Mouse (Mus musculus) testis, postnatal 10 days (tissue): ENCODE results near the gene Cryzl1.

ENCODE experiments used
- DNase-seq: peaks from one replicate; pipeline ENCODE4 v3.0.0; 2021; ENCODE audit warnings: low spot score

Gene Cryzl1

DNA sequence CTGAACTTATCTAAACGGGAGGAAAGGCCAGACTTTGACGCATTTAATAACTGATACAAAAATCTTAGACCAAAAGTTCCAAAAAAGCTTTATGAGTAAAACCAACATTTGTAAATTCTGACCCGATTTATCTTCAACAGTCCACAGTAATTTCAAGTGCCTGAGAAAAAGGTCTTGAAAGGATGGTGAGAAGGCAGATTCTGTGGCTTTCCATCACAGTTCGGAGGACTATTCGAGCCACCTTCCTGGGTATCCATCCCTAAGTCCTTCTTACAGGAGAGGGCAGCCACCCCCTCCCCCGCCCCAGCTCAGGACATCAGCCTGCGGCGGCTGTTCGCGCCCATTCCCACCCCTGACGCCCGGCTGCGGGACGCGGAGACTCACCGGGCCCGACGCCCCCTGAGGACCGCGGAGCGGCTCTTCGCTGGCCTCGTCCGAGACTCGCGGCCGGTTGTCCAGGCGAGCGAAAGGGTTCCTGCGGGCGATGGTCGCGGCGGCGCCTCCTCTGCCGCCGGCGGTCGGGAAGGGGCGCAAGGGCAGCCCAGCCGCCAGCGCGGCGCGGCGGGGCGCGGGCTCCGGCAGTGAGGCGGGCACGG lies 40.7 kb downstream of the Cryzl1 start:
- no peak for DNase-seq

DNA sequence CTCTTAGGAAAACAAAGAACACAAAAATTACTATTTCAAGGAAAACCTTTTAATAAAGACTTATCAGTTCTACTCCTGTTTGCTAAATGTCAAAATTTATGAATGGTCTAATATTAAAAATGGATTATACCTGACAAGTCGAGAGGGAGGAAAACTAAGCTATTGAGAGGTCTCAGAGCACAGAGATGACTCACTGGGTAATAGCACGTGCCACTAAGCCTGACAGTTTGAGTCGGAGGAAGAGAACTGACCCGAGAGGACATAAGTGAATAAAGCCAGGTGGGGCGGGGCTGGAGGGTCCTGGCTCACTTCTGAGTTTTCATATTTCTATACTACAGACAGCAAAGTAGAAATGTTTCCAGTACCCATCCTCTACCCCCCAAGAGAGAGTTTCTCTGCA lies 42.4 kb downstream of the Cryzl1 start:
- DNase-seq, result no peak

DNA sequence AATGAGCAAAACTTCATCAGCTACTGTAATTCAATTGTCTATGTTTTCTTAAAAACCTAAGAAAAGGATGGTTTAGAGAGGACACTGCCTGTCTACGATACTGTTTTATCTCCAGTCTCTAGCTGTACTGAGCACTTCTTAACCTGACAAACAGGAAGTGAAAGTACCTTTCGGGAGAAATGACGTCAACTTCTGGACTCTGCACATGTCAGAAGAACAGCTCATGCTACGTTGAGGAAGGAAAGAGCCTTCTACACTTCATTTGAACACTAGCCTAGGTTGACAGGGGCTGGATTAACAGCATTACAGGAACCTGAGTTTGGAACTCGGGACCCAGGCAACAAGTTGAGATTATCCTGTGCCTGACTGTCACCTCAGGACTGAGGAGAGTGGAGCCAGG lies 43.2 kb downstream of the Cryzl1 start:
- no peak for DNase-seq

DNA sequence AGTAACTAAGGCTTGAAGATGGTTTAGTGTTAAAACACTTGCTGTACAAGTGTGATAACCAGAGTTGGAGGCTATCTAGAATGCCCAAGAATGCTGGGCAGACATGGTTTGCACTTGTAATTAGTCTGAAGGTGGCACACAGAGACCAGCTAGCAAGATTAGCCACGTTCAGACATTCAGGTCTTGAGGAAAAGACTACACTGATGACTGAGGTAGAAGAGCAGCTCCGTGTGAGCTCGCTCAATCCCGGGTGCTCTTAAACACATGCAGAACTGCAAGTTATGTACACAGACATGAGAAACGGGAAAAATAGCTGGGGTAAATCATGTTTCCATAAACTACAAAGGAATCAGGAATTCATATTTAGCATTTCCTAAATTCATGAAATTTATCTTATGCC lies 48.1 kb downstream of the Cryzl1 start:
- no peak for DNase-seq

GRCm38 (mm10) chr16:91678147-91678911 lies 50.4 kb downstream of the Cryzl1 start:
- no peak for DNase-seq

DNA sequence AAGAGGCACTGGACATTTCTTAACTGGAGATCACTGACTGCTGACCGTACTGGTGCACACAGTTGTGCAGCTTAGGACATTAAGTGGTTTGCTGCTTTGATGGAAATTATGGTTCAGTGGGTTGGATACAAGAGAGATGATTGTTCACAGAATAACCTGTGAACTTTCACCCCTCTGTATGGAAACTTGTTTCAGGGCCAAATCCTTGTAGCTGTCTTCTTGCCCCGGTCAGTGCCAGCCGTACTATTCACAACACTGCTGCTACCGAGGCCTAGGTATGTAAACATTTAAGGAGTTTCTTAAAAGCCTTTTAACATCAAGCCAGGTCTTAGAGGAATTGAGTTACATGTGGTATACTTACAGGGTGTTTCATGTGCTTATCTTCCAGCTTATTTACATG lies 54.3 kb downstream of the Cryzl1 start:
- DNase-seq, result no peak

GRCm38 (mm10) chr16:91663795-91664194 lies 65.0 kb downstream of the Cryzl1 start:
- DNase-seq, result no peak

DNA sequence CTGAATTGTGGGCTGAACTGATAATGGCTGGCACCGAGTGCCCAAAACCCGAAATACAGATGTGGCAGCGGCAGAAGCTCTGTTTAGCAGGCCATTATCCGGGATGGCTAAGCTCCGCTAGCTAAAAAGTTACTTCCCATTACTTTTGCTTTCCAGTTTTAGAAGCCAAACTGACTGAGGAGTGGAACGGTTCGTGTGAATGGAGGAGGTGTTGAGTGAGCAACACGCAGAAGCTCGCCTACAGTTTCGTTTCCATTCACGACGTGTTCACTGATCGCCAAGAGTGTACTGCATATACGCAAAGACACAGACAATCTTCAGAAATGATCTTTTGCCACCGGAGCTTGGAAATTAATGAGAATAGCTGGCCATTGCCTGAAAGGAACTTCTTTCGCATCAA lies 66.4 kb downstream of the Cryzl1 start:
- no peak for DNase-seq

GRCm38 (mm10) chr16:91661397-91661796 lies 67.4 kb downstream of the Cryzl1 start:
- no peak for DNase-seq

GRCm38 (mm10) chr16:91659798-91660197 lies 69.0 kb downstream of the Cryzl1 start:
- no peak for DNase-seq

DNA sequence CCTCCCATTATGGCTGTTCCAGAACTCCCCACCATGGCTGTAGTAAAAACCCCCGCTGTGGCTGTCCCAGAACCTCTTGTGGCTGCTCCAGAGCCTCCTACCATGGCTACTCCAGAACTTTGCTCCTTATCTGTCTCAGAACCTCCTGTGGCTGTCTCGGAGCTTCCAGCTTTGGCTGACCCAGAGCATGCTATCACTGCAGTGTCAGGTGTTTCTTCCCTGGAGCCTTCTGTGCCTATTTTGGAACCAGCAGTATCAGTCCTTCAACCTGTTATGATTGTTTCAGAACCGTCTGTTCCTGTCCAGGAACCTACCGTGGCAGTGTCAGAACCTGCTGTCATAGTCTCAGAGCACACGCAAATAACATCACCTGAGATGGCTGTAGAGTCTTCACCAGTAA lies 70.3 kb downstream of the Cryzl1 start:
- DNase-seq, result no peak

GRCm38 (mm10) chr16:91657285-91657684 lies 71.5 kb downstream of the Cryzl1 start:
- DNase-seq, result no peak

DNA sequence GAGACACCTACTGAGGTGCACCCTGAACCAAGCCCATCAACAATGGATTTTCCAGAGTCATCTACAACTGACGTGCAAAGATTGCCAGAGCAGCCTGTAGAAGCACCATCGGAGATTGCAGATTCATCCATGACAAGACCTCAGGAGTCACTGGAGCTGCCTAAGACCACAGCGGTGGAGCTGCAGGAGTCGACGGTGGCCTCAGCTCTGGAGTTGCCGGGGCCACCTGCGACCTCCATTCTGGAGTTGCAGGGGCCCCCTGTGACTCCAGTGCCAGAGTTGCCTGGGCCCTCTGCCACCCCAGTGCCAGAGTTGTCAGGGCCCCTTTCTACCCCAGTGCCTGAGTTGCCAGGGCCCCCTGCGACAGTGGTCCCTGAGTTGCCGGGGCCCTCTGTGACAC lies 73.5 kb downstream of the Cryzl1 start:
- no peak for DNase-seq

DNA sequence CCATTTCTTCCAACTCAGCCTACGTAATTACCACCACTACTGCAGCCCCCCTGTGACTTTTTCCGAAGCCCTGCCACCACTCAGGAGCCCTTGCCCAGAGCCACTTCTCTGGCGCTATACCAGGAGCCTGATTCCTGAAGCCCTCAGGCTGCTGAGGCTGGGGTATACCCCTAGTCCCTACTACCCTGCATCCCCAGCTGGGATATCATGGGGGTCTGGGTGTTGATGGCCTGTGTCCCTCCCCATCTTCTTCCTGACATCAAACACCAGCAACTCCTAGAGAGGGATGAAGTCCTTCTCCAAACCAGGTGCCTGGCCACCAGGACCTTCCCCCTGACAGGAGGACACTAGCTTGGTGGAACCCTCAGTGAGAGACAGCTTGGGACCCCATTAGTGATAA lies 76.6 kb downstream of the Cryzl1 start:
- DNase-seq, result no peak

GRCm38 (mm10) chr16:91649781-91650180 lies 79.0 kb downstream of the Cryzl1 start:
- no peak for DNase-seq

- no peak for DNase-seq
These were observed 79.5 kb downstream of the Cryzl1 start for GRCm38 (mm10) chr16:91649246-91649645.

DNA sequence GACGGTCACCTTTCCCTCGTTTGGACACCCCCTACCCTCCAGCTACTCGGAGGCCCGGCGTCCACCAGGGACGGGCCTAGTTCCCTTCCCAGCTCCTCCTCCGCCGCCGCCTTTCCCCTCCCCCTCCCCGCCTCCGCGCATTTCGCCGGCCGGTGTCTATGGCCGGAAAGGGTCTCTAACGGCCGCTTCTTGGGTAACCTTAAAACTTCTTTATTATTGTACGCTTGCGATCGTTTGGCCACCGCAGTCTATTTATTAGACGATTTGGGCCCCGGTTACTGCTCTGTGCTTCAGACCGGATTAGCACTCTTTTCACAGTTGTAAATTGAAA lies 80.6 kb downstream of the Cryzl1 start:
- DNase-seq, result peak; percentile 93

GRCm38 (mm10) chr16:91647461-91648219 lies 81.1 kb downstream of the Cryzl1 start, which contains the start of gene Son:
Son (plus strand) TSS chr16:91647506.
- DNase-seq, result peak; percentile 93

GRCm38 (mm10) chr16:91646681-91647419 lies 81.9 kb downstream of the Cryzl1 start, which contains the start of gene Gart:
Gart (minus strand) TSS chr16:91646952.
- peak; percentile 95 for DNase-seq

- peak; percentile 44 for DNase-seq
These were observed 82.7 kb downstream of the Cryzl1 start for GRCm38 (mm10) chr16:91645995-91646602.

GRCm38 (mm10) chr16:91645420-91645819 lies 83.4 kb downstream of the Cryzl1 start:
- peak; percentile 19 for DNase-seq

DNA sequence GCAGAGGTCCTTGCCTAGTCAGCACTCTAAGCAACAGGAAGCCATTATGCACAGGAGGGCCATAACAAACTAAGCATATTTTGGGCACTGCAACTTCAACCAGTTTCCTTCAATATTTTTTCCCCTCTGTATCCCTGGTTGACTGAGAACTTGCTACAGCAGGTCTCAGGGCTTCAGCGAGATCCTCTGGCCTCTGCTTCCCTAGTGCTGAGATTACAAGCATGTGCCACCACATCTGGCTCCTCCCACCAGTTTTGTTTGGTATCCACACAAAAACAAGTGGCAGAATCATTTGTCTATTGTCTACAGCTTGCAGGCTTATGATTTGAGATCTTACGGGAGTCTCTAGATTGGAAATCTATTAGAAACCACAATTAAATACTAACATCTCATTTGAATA lies 83.9 kb downstream of the Cryzl1 start:
- DNase-seq, result peak; percentile 36
